Mouse (Mus musculus): ENCODE data around the gene Sirt3. TPM values are rescaled to one million over a fixed set of nuclear protein-coding genes. Genes with fewer than 3 reads are reported as not detected.
A peak's percentile ranks its signal among the peaks of the same experiment; 100 is the strongest.

Sirt3 gene
- polyA plus RNA-seq, 1 experiment from 2014 or later, result 26.1 TPM

- Histone ChIP-seq H3K4me3 (no peak overlapping the region), H3K27ac (no peak overlapping the region), H3K27me3 (peaks cover 26% of the 10 kb centered on the region), H3K4me1 (no peaks in the 10 kb centered on the region; the same call in 1 of the 2 replicates), H3K4me2 (replicated peaks) (no peak overlapping the region), H3K9ac (no peak overlapping the region), H3K36me3 (no peaks in the 10 kb centered on the region), H3K9me3 (no peaks in the 10 kb centered on the region)
- no peak for ATAC-seq (ENCODE audit: insufficient number of reproducible peaks, insufficient read depth, low FRiP score, low TSS enrichment)
- WGBS, result 29% methylated on average over 4 of the region's 4 CpGs
Observed at GRCm38 (mm10) chr7:140845683-140846082, 36.4 kb downstream of the Sirt3 start.

- Histone ChIP-seq H3K36me3 (no peaks in the 10 kb centered on the region), H3K9me3 (no peaks in the 10 kb centered on the region), H3K27ac (no peak within 1 kb of the TSS), H3K4me2 (replicated peaks) (no peak within 1 kb of the TSS), H3K9ac (no peak within 1 kb of the TSS), H3K4me1 (no peaks in the 10 kb centered on the region; the same call in 1 of the 2 replicates), H3K27me3 (peaks cover 27% of the 10 kb centered on the region), H3K4me3 (no peak within 1 kb of the TSS)
- 31% methylated on average over 14 of the region's 14 CpGs for WGBS
- ATAC-seq (ENCODE audit: insufficient number of reproducible peaks, insufficient read depth, low FRiP score, low TSS enrichment), result peak; percentile 66
Observed at GRCm38 (mm10) chr7:140844905-140845665, 37.0 kb downstream of the Sirt3 start, which contains the start of gene Scgb1c1. Scgb1c1 (plus strand) TSS chr7:140845547.

- no peak for ATAC-seq (ENCODE audit: insufficient number of reproducible peaks, insufficient read depth, low FRiP score, low TSS enrichment)
- no peak overlapping the region for H3K9ac ChIP-seq
- no peak overlapping the region for H3K27ac ChIP-seq
- no peaks in the 10 kb centered on the region for H3K36me3 ChIP-seq
- no peak overlapping the region for H3K4me3 ChIP-seq
- H3K27me3 ChIP-seq, result peaks cover 27% of the 10 kb centered on the region
- WGBS, result 79% methylated on average over 7 of the region's 7 CpGs
- no peaks in the 10 kb centered on the region; the same call in 1 of the 2 replicates for H3K4me1 ChIP-seq
- no peaks in the 10 kb centered on the region for H3K9me3 ChIP-seq
- H3K4me2 ChIP-seq (replicated peaks), result no peak overlapping the region
Observed at GRCm38 (mm10) chr7:140843806-140844205, 38.3 kb downstream of the Sirt3 start.

- no peak overlapping the region for H3K4me3 ChIP-seq
- H3K36me3 ChIP-seq, result no peaks in the 10 kb centered on the region
- ATAC-seq (ENCODE audit: insufficient number of reproducible peaks, insufficient read depth, low FRiP score, low TSS enrichment), result no peak
- H3K27ac ChIP-seq, result no peak overlapping the region
- H3K9me3 ChIP-seq, result no peaks in the 10 kb centered on the region
- H3K4me1 ChIP-seq, result no peaks in the 10 kb centered on the region; the same call in 1 of the 2 replicates
- H3K4me2 ChIP-seq (replicated peaks), result no peak overlapping the region
- 36% methylated on average over 19 of the region's 19 CpGs for WGBS
- no peak overlapping the region for H3K9ac ChIP-seq
- H3K27me3 ChIP-seq, result peaks cover 27% of the 10 kb centered on the region
Observed at GRCm38 (mm10) chr7:140840750-140841735, 41.1 kb downstream of the Sirt3 start.

GRCm38 (mm10) chr7:140839556-140839955 lies 42.6 kb downstream of the Sirt3 start:
- H3K27me3 ChIP-seq, result peaks cover 27% of the 10 kb centered on the region
- no peak overlapping the region for H3K9ac ChIP-seq
- H3K27ac ChIP-seq, result no peak overlapping the region
- no peaks in the 10 kb centered on the region for H3K9me3 ChIP-seq
- H3K4me3 ChIP-seq, result no peak overlapping the region
- H3K36me3 ChIP-seq, result no peaks in the 10 kb centered on the region
- ATAC-seq (ENCODE audit: insufficient number of reproducible peaks, insufficient read depth, low FRiP score, low TSS enrichment), result no peak
- no peak overlapping the region for H3K4me2 ChIP-seq (replicated peaks)
- H3K4me1 ChIP-seq, result no peaks in the 10 kb centered on the region; the same call in 1 of the 2 replicates
- 56% methylated on average over 5 of the region's 5 CpGs for WGBS

- Histone ChIP-seq H3K4me2 (replicated peaks) (no peak overlapping the region), H3K4me1 (no peaks in the 10 kb centered on the region; the same call in 1 of the 2 replicates), H3K9ac (no peak overlapping the region), H3K36me3 (no peaks in the 10 kb centered on the region), H3K27ac (no peak overlapping the region), H3K9me3 (no peaks in the 10 kb centered on the region), H3K27me3 (peaks cover 9% of the 10 kb centered on the region), H3K4me3 (no peak overlapping the region)
- ATAC-seq (ENCODE audit: insufficient number of reproducible peaks, insufficient read depth, low FRiP score, low TSS enrichment), result no peak
- 88% methylated on average over 9 of the region's 9 CpGs for WGBS
Observed at GRCm38 (mm10) chr7:140836243-140837115, 45.6 kb downstream of the Sirt3 start.

- H3K4me2 ChIP-seq (replicated peaks), result no peak overlapping the region
- H3K9ac ChIP-seq, result no peak overlapping the region
- peaks cover 2% of the 10 kb centered on the region for H3K27me3 ChIP-seq
- H3K9me3 ChIP-seq, result no peaks in the 10 kb centered on the region
- H3K36me3 ChIP-seq, result no peaks in the 10 kb centered on the region
- ATAC-seq (ENCODE audit: insufficient number of reproducible peaks, insufficient read depth, low FRiP score, low TSS enrichment), result no peak
- no peaks in the 10 kb centered on the region for H3K4me1 ChIP-seq
- no peak overlapping the region for H3K27ac ChIP-seq
- WGBS, result 73% methylated on average over 2 of the region's 2 CpGs
- no peak overlapping the region for H3K4me3 ChIP-seq
Observed at GRCm38 (mm10) chr7:140835758-140836087, 46.4 kb downstream of the Sirt3 start.

- no peaks in the 10 kb centered on the region for H3K9me3 ChIP-seq
- no peak within 1 kb of the TSS for H3K27ac ChIP-seq
- no peaks in the 10 kb centered on the region; the same call in none of the 2 replicates for H3K27me3 ChIP-seq
- no peak within 1 kb of the TSS for H3K4me3 ChIP-seq
- ATAC-seq (ENCODE audit: insufficient number of reproducible peaks, insufficient read depth, low FRiP score, low TSS enrichment), result no peak
- no peak within 1 kb of the TSS for H3K4me2 ChIP-seq (replicated peaks)
- 35% methylated on average over 20 of the region's 20 CpGs for WGBS
- H3K36me3 ChIP-seq, result no peaks in the 10 kb centered on the region
- no peaks in the 10 kb centered on the region for H3K4me1 ChIP-seq
- no peak within 1 kb of the TSS for H3K9ac ChIP-seq
Observed at GRCm38 (mm10) chr7:140834968-140835757, 46.9 kb downstream of the Sirt3 start, which contains the start of gene Urah. Urah (plus strand) TSS chr7:140835018.

GRCm38 (mm10) chr7:140833341-140833740 lies 48.8 kb downstream of the Sirt3 start:
- Histone ChIP-seq H3K27me3 (no peaks in the 10 kb centered on the region), H3K9me3 (no peaks in the 10 kb centered on the region), H3K4me1 (no peaks in the 10 kb centered on the region), H3K9ac (no peak overlapping the region), H3K4me3 (no peak overlapping the region), H3K4me2 (replicated peaks) (no peak overlapping the region), H3K27ac (no peak overlapping the region), H3K36me3 (no peaks in the 10 kb centered on the region)
- ATAC-seq (ENCODE audit: insufficient number of reproducible peaks, insufficient read depth, low FRiP score, low TSS enrichment), result no peak
- WGBS, result 79% methylated on average over 4 of the region's 4 CpGs

- no peak overlapping the region for H3K4me2 ChIP-seq (replicated peaks)
- H3K36me3 ChIP-seq, result no peaks in the 10 kb centered on the region
- no peak overlapping the region for H3K4me3 ChIP-seq
- no peak for ATAC-seq (ENCODE audit: insufficient number of reproducible peaks, insufficient read depth, low FRiP score, low TSS enrichment)
- no peaks in the 10 kb centered on the region for H3K9me3 ChIP-seq
- no peak overlapping the region for H3K27ac ChIP-seq
- 70% methylated on average over 6 of the region's 6 CpGs for WGBS
- no peaks in the 10 kb centered on the region for H3K27me3 ChIP-seq
- no peak overlapping the region for H3K9ac ChIP-seq
- H3K4me1 ChIP-seq, result no peaks in the 10 kb centered on the region
Observed at GRCm38 (mm10) chr7:140831447-140831846, 50.7 kb downstream of the Sirt3 start.

Measured in embryonic facial prominence, embryonic 12.5 days (tissue).